Mouse (Mus musculus) erythroblast, adult 5-6 weeks (primary cell): ENCODE results near the gene Pkp2. TPM values are rescaled to one million over a fixed set of nuclear protein-coding genes. Genes with fewer than 3 reads are reported as not detected.
"Not testable (repeated sequence)": the region's sequence is repeated elsewhere in the genome, so short reads cannot be mapped to it uniquely, and the experiment has no call there.

ENCODE experiments used
- ATAC-seq: replicated peaks from 2 replicates; pipeline ENCODE4 v1.8.0; 2016; ENCODE audit warnings: moderate number of reproducible peaks, mild to moderate bottlenecking, moderate TSS enrichment, inconsistent platforms; ENCODE audit not compliant: poor library complexity, low FRiP score, severe bottlenecking
- total RNA-seq, 2 experiments: library from RNA; stranded (forward) in 1 of 2; stranded (reverse) in 1 of 2; fragments of 150-400 nt in 1 of 2; fragments of 200-764, 138-1000 nt in 1 of 2; gene quantifications; 2 replicates each; pipeline versions ENCODE4 v1.2.3 to v1.2.4; 2015 to 2017; ENCODE audit warnings: low replicate concordance in 2 of 2

Pkp2 gene
- total RNA-seq (2015; ENCODE audit: low replicate concordance) (not detected in 2 replicates), total RNA-seq (2017; ENCODE audit: low replicate concordance) (0.09 TPM in 1 of 2 replicates, not detected in the other)

DNA sequence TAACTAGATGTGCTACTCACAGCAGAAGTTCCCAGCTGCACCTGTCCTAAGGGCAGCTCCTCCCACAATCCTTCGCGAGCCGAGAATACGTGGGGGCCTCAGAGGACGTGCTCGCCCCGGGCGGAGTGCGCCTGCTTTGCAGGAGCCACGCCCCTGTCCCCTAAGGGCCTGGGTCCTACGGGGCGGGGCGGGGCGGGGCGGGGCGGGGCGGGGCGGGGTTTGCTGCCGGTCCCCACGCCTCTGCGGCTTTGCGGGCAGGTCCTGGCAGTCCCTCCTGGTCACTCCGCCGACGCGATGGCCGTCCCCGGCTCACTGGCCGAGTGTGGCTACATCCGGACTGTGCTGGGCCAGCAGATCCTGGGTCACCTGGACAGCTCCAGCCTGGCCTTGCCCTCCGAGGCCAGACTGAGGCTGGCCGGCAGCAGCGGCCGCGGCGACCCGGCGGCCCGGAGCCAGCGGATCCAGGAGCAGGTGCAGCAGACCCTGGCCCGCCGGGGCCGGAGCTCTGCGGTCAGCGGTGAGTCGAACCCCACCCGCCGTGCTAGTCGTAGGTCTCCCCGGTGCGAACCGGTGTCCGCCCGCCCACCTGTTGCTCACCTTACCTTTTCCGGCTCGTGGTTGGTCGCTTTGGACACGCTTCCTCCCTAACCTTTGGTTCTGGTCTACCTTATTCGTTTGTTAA is at the start of gene Pkp2:
Gene Pkp2, plus strand, starts transcription at position 240 of the 682 bp plus-strand sequence.
- no peak for ATAC-seq

DNA sequence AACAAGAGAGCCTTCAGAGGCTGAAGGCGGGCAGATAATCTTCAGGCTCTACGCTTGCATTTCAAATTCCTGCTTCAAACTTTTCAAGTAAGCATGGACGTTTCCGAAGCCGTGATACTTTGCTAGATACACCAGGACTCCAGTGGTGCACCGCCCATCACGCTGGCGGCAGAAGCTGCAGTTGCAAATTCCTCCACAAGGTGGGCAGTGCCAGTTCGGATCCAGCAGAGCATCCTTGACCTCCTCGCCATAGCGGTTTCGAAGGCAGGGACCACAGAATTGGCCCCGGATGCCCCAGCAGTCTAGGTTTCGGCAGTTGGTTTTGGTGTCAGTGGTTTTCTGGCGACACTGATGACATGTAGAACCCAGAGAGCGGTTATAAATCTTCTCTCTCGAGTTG is 15.7 kb upstream of the Pkp2 start:
- no peak for ATAC-seq

DNA sequence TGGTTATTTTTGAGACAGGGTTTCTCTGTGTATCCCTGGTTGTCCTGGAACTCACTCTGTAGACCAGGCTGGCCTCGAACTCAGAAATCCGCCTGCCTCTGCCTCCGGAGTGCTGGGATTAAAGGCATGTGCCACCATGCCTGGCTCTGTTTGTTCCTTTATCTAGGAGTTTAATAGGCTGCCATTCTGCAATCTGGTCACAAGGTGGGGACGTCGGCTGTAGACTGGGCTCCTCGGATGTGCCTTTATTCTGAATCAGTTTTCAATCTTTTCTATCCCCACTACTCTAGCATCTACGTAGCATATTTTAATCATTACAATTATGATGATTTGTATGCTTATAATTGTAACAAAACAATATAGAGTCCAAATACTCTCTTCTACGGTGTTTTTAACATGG is 11.1 kb upstream of the Pkp2 start:
- not testable (repeated sequence) for ATAC-seq

DNA sequence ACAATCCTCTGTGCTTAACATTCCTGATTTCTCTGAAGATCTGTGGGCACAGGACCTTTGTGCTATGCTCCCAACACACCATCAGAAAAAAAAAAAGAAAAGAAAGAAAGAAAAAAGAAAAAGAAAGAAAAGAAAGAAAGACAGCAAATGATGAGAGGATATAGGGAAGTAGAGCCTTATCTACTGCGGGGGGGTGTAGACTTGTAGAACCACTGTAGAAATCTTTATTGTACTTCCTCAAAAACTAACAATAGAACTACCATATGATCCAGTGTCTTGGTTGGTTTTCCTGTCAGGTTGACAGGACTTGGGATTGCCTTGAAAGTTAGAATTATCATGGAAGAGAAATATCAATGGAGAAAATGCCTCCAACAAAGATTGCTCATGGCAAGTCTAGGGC is 8.5 kb upstream of the Pkp2 start:
- no peak for ATAC-seq

DNA sequence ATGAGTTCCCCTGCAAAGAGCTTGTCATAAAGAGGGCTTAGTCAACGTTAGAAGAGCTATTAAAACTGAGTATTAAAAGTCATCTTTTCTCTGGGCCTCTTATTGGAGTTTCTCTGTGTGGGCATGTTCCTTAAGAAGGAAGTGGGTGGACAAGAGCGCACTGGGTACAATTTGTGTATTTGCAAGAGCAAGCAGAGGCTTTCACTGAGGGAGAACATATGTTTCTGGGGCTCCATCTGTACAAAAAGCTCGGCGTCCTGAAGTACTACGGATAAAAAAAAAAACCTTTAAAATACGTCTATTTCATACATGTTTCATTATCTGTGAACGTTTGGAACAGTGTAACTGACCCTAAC is 417 bp upstream of the Pkp2 start:
- ATAC-seq: no peak

DNA sequence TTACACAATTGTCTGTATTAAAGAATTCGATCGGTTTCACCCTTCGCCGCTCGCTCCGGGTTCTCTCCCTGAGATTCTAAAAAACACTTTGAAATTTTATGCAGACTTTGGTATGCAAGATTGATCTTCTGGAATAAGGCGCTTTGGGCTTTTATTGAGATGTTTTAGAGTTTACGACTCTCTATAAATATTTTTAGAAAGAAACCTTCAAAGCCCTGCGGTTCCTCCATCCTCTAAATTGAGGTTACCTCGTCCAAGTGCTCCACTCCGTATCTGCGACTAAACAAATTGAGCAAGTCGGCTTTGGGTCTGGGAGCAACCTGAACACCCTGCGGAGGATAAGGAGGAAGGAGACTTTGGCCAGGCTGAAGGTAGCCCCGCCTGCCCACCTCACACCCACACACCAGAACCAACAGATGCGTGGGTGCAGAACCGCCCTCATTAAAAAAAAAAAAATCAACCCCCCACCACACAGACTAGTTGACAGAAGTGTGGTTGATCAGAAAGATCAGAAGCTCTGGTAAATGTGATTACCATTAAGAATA is 715 bp downstream of the Pkp2 start:
- no peak for ATAC-seq

DNA sequence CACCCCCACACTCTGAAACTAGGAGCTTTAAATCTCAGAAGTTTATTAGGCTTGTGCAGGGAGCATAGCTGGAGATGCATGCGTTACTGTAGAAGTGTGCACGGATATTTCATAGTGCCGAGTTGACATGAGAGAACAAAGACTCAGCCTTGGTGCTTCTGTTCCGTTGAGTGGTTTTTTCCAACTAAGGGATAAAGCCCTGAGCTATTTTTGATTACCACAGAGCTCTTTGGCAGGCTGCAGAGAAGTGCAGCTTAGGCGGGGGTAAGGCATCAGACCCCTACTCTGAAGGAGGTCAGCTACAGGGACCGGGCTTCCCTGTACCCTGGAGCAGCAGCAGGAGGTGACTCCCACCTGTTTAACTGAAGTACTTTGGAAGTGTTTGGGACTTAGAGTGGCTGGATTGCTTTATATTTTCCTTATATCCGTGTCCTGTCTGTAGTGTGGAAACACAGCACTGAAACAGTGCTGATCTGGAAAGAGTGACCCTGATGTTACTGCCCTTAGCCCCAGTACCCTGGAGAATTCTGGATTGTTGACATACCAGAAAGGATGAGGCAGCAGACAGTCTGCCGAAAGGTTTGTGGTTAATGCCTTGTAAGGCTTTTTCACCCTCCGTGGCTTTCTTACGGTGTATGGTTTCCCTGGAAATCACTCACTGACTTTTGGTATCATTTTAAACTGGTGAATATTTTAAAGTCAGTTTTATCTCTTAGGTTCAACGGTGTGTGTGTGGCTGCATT is 2.7 kb downstream of the Pkp2 start:
- ATAC-seq: no peak

DNA sequence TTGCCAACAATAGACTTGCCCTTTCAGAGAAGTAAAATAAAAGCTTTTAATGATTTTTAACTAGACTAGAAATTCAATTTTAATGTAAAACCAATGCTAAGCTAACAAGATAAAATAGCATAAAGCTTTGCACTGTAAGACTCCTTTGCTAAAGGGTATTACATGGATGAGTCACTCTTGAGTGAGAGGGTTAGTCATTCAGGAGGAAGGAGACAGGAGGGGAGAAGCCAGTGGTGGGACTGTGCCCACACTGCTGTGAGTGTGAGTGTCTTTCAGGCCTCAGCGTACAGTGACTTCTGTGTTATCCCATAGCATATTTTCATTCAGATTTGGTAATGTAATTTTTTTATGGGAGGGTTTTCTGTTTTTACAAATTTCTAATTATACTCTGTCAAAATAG is 3.8 kb downstream of the Pkp2 start:
- ATAC-seq: no peak

DNA sequence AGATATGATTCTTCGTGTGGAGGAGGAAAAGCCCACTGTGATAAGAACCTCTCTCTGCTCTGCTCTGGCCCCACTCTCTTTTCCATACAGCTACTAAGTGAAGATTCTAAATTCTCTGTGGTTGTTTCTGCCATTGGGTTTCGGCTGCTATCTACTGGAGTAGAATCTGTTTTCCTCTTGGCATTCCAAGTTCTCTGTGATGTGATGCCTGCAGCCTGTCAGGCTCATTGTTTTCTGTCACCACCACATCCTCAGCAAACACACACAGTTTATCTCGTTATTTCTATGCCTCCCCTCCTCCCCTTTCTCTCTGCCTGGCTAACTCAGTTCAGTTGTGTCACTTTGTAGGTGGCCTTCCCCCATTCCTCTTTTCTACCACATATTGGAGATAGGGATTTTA is 6.7 kb downstream of the Pkp2 start:
- ATAC-seq: no peak

DNA sequence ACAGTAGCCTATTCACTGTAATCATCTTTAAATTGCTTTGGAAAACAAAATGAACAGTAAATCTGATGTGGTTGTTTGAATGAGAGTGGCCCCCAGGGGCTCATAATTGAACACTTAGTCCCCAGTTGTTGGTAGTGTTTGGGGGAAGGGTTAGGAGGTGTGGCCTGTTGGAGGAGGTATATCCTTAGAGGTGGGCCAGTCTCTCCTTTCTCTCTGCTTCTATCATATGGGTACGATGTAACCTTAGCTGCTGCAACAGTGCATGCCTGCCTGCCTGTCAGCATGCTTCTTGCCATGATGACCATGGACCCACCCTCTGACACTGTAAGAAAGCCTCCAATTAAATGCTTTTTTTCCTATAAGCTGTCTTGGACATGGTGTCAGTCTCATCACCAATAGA is 9.5 kb downstream of the Pkp2 start:
- ATAC-seq: no peak

DNA sequence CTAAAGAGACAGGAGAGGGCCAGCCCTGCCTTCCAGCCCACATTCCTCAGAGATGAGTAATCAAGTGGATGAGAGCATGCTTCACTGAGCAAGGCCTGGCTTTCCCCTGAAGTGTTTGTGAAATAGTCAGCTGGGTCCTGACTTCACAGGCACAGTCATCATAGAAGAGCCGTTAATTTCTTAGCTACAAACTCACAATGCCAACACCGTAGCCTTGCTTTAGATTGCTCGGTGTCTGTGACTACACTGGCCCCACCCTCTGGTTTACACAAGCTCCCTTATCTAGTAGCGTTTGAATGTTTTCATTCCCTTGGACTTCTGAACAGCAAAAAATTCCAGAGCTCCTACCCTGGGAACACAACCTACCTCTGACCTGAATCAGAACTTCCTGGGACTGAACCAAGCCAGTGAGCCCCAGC is 11.4 kb downstream of the Pkp2 start:
- no peak for ATAC-seq

DNA sequence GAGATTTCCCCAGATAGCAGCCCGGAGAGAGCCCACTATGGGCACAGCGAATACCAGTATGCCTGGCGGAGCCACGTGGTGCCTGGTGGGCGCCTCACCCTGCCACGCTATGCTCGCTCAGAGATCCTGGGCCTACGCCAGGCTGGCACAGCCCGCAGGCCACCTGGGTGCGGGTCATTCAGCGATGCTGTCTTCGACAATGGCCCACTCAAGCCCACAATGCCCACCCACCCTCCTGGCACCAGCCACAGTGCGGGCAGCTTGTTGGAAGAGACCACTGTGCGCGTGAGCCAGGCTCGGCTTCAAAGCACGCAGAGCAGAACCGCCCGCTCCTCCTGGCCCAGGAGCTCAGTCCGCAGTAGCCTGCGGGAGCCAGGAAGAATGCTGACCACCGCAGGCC is 12.7 kb downstream of the Pkp2 start:
- ATAC-seq: no peak

DNA sequence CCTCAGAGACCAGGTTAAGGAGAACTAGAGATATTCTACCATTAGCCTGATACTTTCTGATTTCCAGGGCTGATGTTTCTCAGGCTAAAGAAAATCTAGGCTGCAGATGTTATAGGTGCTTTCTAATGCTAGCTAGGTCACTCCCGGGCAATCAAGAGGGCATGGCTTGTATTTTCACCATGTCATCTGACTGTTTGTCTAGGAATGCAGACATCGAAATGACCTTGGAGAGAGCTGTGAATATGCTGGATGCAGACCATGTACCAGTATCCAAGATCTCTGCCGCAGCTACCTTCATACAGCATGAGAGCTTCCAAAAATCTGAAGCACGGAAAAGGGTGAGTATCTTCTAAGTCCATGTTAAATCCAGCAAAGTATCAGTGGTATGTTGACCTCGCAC is 17.3 kb downstream of the Pkp2 start:
- no peak for ATAC-seq

DNA sequence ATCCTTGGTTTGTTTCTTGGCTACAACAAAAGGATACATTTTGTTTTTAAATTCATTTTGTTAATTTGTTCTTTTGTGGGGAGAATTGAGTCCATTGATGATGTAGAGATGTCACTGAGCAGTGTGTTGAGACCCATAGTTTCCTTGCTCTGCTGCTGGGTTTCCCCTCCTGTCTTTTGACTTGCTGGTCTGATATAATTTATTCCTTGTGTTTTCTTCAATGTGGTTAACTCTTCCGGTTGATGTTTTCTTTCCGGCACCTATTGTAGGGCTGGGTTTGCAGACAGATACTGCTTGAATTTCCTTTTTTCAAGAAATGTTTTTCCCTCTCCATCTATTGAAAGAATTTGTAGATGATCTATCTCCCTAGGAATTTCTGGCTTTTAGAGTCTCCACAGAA is 20.8 kb downstream of the Pkp2 start:
- ATAC-seq: no peak

DNA sequence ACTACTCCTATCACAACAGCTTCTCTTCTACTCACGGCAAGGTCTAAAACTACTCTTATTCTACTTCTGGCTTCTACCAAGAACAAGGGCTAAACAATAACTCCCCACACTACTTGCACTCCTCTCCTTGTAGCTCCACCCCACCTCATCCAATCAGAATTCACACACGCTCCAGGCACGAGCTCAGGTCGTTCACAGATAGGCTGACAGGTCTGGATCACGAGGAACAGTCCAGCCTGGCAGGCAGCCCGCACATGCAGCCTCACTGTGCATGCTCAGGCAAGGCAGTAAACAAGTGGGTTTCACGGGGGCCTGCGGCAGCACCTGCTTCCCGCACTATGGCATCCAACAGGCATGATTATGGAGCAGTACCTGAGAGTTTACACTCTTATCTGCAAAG is 23.6 kb downstream of the Pkp2 start:
- ATAC-seq: not testable (repeated sequence)

DNA sequence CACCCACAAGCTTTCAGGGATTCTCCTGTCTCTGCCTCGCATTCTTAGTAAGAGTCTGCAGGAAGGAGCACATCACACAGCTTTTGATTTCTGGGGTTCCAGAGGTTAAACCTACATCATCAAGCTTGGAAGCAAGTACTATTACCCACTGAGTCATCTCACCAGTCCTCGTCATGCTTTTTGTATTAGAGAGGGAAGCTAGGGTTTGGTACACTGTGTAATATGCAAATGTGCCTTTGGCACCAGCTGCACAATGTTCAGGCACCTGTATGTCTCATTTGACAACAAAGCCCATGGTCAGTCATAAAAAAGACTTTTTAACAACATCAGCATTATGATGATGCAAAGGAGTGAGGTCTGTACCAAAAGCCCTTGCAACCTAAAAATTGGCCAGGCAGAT is 25.2 kb downstream of the Pkp2 start:
- no peak for ATAC-seq

DNA sequence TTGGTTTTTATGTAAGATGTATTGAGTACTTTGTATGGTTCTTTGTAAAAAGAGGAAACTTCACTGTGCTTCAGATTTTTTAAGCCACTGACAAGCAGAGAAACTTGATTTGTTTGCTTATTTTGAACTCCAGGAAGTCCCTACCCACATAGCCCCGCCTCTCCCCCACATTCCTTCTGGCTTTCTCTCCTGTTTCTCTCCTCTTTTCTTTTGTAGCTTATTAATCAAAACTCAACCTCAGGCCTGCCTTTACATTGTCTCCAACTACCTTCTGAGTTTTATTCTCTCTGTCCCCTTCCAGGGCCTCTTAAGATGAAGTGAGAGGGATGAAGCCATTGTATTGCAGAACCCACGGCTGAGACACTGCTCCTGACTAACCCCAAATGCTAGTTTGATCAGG is 31.6 kb downstream of the Pkp2 start:
- no peak for ATAC-seq

DNA sequence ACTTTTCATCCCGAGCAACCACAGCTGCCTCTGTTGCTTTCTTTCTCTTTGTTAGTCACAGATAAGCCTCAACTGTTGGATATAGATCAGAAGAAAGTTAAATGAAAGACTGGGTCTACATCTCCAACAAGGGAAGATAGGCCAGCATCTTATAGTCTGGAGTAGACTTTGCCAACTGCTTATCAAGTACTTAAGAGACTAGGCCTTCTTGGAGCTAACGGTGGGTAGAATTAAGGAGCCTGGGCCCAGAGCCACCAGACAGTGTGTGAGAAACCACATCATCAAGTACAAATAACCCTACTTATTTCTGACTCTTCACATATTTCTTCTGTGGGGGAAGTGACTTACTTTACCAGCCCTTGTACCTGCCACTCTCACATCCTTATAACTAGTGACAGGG is 37.4 kb downstream of the Pkp2 start:
- ATAC-seq: 0 out of 2 replicates have a peak, but pooled peaks have one; percentile 25

DNA sequence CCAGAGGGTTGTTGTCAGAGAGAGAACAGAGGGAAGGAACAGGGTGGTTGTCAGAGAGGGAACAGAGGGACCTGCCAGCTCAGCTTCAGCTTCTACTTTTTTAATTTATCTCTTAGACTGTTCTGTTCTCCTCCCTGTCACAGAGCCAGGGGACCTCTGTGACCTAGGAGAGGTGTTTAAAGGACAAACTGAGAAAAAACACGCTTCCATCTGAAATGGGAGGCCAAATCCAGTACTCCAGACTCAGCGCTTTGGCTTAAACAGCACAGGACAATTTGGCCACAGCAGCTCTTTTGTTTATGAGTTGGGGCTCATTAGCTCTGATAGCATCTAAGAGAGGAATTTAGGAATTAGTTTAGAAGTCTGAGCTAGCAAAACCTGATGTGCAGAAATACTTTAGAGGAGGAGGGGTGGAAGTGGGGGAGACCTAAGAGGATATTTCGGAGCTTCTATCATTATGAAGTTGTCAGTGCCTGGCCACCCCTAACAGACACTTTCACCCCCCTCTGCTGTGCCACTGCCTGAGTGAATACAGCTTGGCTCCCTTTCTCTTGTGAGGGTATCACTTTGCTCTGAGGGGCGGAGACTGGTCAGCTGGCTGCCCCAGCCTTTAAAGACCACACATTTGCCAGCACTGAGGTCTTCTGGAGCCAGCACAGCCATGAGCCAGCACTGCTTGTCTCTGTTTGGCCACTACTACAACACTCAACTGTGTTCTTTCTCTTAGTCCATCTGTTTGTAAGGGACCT is 40.4 kb downstream of the Pkp2 start:
- ATAC-seq: no peak

DNA sequence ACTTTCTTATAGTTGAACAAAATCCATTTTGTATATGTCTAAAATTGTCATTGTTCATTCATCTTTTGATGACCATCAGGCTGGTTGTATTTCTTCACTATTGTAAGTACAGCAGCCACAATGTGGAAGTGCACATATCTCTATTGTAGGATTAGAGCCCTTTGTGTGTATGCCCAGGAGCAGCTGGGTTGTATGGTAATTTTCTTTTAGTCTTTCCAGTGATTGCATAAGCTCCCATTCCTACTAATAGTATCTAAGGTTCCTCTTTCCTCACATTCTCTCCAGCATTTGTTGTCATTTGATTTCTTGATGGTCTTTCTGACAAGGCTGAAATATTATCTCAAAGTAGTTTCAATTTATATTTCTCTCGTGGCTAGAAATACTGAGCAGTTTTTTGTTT is 42.1 kb downstream of the Pkp2 start:
- no peak for ATAC-seq

DNA sequence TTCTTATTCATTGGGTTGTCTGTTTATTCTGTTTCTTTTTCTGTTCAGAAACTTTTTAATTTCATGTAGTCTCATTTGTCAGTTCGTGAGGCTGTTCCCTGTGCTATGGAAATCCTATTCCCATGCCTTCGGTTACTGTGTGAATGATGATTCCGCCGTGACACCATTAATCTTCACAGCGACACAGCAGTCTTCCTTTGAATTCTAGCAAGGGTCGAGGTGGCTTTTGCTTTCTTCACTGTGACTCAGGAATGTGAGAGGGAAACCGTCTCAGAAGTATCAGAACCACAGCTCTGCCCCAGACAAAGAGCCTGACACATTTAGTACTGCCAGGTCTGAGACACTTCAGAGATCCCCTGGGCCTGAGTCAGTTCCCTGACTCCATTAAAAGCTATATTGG is 42.8 kb downstream of the Pkp2 start:
- ATAC-seq: no peak
